Mouse (Mus musculus) frontal cortex, adult (tissue): ENCODE measurements around the gene Spg7.
A peak's percentile ranks its signal among the peaks of the same experiment; 100 is the strongest.
"Not testable (repeated sequence)": the region's sequence is repeated elsewhere in the genome, so short reads cannot be mapped to it uniquely, and the experiment has no call there.

Source experiments
- ATAC-seq: cut with Nextera tagmentation; 2 replicates; pipeline ENCODE4 v1.9.2; 2017; ENCODE audit warnings: mild to moderate bottlenecking, moderate library complexity, mixed read lengths; ENCODE audit not compliant: low TSS enrichment

The Spg7 gene

GRCm38 (mm10) chr8:123041008-123041773 is 21.6 kb upstream of the Spg7 start:
- peak; percentile 1; the same call in 1 of the 2 replicates for ATAC-seq

GRCm38 (mm10) chr8:123041774-123042105 is 21.0 kb upstream of the Spg7 start:
- ATAC-seq = no peak; the same call in 1 of the 2 replicates

- ATAC-seq = peak; percentile 93
These were observed 20.4 kb upstream of the Spg7 start, which contains the start of gene Ankrd11 for GRCm38 (mm10) chr8:123042158-123042973. Gene Ankrd11 (minus strand): TSS chr8:123042277.

GRCm38 (mm10) chr8:123042974-123043625 is 19.6 kb upstream of the Spg7 start:
- no peak for ATAC-seq

- ATAC-seq = no peak
These were observed 18.8 kb upstream of the Spg7 start for GRCm38 (mm10) chr8:123043941-123044340.

GRCm38 (mm10) chr8:123044743-123045425 is 17.9 kb upstream of the Spg7 start:
- ATAC-seq = not testable (repeated sequence)

GRCm38 (mm10) chr8:123046706-123047105 is 16.0 kb upstream of the Spg7 start:
- no peak for ATAC-seq

GRCm38 (mm10) chr8:123047827-123048226 is 14.9 kb upstream of the Spg7 start:
- ATAC-seq = no peak

- ATAC-seq = no peak
These were observed 14.3 kb upstream of the Spg7 start for GRCm38 (mm10) chr8:123048402-123048801.

- ATAC-seq = no peak
These were observed 11.3 kb upstream of the Spg7 start for GRCm38 (mm10) chr8:123051458-123051857.

GRCm38 (mm10) chr8:123064072-123064471 is 1.3 kb downstream of the Spg7 start:
- no peak for ATAC-seq

GRCm38 (mm10) chr8:123064809-123065213 is 2.1 kb downstream of the Spg7 start:
- peak; percentile 29; the same call in 1 of the 2 replicates for ATAC-seq

- ATAC-seq = peak; percentile 92
These were observed 2.7 kb downstream of the Spg7 start for GRCm38 (mm10) chr8:123065214-123066100.

- ATAC-seq = no peak; the same call in 1 of the 2 replicates
These were observed 3.5 kb downstream of the Spg7 start for GRCm38 (mm10) chr8:123066101-123066683.

GRCm38 (mm10) chr8:123071176-123071575 is 8.4 kb downstream of the Spg7 start:
- no peak for ATAC-seq

GRCm38 (mm10) chr8:123077213-123077612 is 14.5 kb downstream of the Spg7 start:
- ATAC-seq = no peak

GRCm38 (mm10) chr8:123082993-123083392 is 20.3 kb downstream of the Spg7 start:
- ATAC-seq = no peak

GRCm38 (mm10) chr8:123083610-123084009 is 20.9 kb downstream of the Spg7 start:
- peak; percentile 78 for ATAC-seq

GRCm38 (mm10) chr8:123087289-123087688 is 24.5 kb downstream of the Spg7 start:
- no peak for ATAC-seq

- ATAC-seq = no peak
These were observed 34.5 kb downstream of the Spg7 start for GRCm38 (mm10) chr8:123097216-123097615.
